Mouse (Mus musculus) forebrain, embryonic 16.5 days (tissue): ENCODE results near the gene Cd209b. TPM values are rescaled to one million over a fixed set of nuclear protein-coding genes. Genes with fewer than 3 reads are reported as not detected.

Experiments
- ATAC-seq: fragments of 200-750 bp; cut with Nextera tagmentation; 2 replicates; pipeline ENCODE4 v1.8.0; 2017; ENCODE audit warnings: mild to moderate bottlenecking, moderate library complexity
- H3K27ac ChIP-seq: fragments of 300-500 bp; sonication (generic); 2 replicates; pipeline ENCODE4 v1.5.1; 2014; ENCODE audit warnings: low read length, control low read depth
- H3K27me3 ChIP-seq: fragments of 300-500 bp; sonication (generic); replicated peaks from 2 replicates; pipeline ENCODE4 v1.6.1; 2014; ENCODE audit warnings: low read length; ENCODE audit not compliant: control insufficient read depth, insufficient read depth
- H3K36me3 ChIP-seq: fragments of 300-500 bp; sonication (generic); 2 replicates; pipeline ENCODE4 v1.6.1; 2014; ENCODE audit not compliant: control insufficient read depth, insufficient read depth
- H3K4me1 ChIP-seq: fragments of 300-500 bp; sonication (generic); replicated peaks from 2 replicates; pipeline ENCODE4 v1.6.1; 2014; ENCODE audit warnings: low read length; ENCODE audit not compliant: control insufficient read depth, insufficient read depth
- H3K4me2 ChIP-seq: fragments of 300-500 bp; sonication (generic); 2 replicates; pipeline ENCODE4 v1.6.1; 2014; ENCODE audit warnings: mild to moderate bottlenecking, low read length, control low read depth
- H3K4me3 ChIP-seq: fragments of 300-500 bp; sonication (generic); replicated peaks from 2 replicates; pipeline ENCODE4 v1.5.1; 2014; ENCODE audit warnings: mild to moderate bottlenecking, low read length, control low read depth
- H3K9ac ChIP-seq: fragments of 300-500 bp; sonication (generic); replicated peaks from 2 replicates; pipeline ENCODE4 v1.6.1; 2014; ENCODE audit warnings: low read depth, low read length, control low read depth
- H3K9me3 ChIP-seq: fragments of 300-500 bp; sonication (generic); 2 replicates; pipeline ENCODE4 v1.6.1; 2016; ENCODE audit warnings: low read length; ENCODE audit not compliant: control insufficient read depth
- WGBS: fragments of 180-500 bp; shearing (Covaris S2); extraction: QIAGEN DNeasy Blood & Tissue Kit; methylation state at CpG from one replicate; pipeline ENCODE4 v1.1.7; 2014; 5-methylcytosine and 5-hydroxymethylcytosine counted together
- polyA plus RNA-seq: library from polyadenylated mRNA; unstranded; fragments of >200 nt; fragmentation: Nextera tagmentation; extraction: Ambion mirVana; gene quantifications from 2 replicates; pipeline ENCODE4 v1.2.1, GENCODE M21; 2015

The Cd209b gene
- not detected in 2 replicates for polyA plus RNA-seq

DNA sequence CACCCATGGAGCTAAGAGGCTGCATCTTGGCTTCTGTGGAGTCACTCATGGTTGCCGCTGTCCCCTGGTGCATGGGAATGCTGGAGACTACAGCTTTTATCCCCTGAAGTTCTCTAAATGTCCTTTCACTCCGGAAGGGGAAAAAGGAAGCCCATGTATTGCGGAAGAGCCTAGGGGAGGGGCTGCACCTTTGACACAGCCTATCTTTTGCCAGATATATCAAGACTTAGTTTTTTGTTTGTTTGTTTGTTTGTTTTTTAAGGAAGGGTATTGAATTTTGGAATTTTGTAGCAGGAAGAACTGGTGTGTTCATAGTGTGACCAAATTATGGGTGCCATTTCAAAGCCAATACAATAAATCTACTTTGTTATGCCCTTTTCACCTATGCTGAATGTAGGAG, at the start of gene Cd209b:
TSS of gene Cd209b (minus strand) at position 101 of the 400 bp plus-strand sequence.
- Histone ChIP-seq H3K4me1 (no peaks in the 10 kb centered on the region), H3K27ac (no peak within 1 kb of the TSS), H3K9ac (no peak within 1 kb of the TSS), H3K4me3 (no peak within 1 kb of the TSS), H3K9me3 (peaks cover 3% of the 10 kb centered on the region), H3K36me3 (no peaks in the 10 kb centered on the region), H3K4me2 (no peak within 1 kb of the TSS), H3K27me3 (no peaks in the 10 kb centered on the region)
- ATAC-seq: no peak
- 95% methylated on average over 3 of the region's 3 CpGs for WGBS

DNA sequence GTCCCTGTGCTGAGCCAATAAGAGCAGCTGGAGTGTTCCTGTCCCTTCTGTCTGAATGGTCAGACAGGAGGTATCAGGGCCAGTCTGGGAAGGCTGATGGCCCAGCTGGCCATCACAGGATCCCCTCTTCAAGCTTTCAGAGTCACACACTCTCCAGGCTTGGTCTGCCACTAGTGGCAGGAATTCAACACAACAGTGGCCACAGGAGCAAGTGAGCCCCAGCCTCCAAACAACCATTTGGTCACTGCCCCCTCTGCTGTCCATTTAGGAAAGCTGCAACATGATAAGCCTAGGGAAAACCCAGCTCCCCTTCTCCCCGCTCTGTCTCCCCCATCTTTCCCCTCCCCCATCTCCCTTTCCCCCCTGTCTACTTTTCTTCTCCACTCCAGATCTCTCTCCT, 29.4 kb upstream of the Cd209b start:
- Histone ChIP-seq H3K36me3 (no peaks in the 10 kb centered on the region), H3K4me1 (no peaks in the 10 kb centered on the region), H3K4me2 (no peak overlapping the region), H3K27me3 (no peaks in the 10 kb centered on the region), H3K9ac (no peak overlapping the region), H3K4me3 (no peak overlapping the region), H3K9me3 (peaks cover 9% of the 10 kb centered on the region), H3K27ac (no peak overlapping the region)
- 67% methylated on average over 1 of the region's 1 CpGs for WGBS
- ATAC-seq: no peak

DNA sequence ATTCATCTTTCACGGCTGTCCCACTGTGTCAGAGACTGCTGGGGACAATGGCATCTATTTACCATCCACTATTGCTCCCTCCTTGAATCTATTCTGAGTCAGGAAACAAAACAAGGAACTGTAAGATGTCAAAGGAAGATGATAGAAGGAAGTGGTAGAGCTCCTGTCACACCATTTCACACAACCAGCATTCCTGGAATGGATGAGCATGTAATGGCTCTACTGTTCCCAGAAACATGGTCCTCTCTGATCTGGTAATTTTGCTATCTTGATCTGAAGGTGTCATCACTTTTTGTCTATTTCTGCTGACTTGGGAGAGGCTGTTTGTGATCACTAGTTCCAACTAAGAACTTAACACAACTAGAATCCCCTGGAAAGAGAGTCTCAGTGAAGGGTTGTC, 28.0 kb upstream of the Cd209b start, which contains the start of gene Cd209c:
TSS of gene Cd209c (minus strand) at position 101 of the 400 bp plus-strand sequence.
- Histone ChIP-seq H3K4me2 (no peak within 1 kb of the TSS), H3K9ac (no peak within 1 kb of the TSS), H3K36me3 (no peaks in the 10 kb centered on the region), H3K4me3 (no peak within 1 kb of the TSS), H3K27ac (no peak within 1 kb of the TSS), H3K9me3 (peaks cover 9% of the 10 kb centered on the region), H3K27me3 (no peaks in the 10 kb centered on the region), H3K4me1 (no peaks in the 10 kb centered on the region)
- WGBS: 75% methylated on average over 1 of the region's 1 CpGs
- ATAC-seq: no peak

DNA sequence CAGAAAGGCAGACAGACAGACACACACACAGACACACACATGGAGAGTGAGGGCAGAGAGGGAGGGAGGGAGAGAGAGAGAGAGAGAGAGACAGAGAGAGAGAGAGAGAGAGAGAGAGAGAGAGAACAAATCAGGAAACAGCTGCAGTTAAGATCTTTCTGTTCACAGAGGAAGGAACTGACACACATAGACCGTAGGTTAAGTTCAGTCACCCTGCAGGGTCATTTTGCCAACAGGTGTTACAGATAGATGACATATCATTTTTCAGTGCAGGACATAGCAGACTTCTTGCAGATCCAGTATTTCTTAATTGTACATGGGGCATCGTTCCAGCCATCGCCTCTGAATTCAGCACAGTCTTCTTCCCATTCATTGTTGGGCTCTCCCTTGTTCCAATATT, 13.4 kb upstream of the Cd209b start:
- H3K4me2 ChIP-seq: no peak overlapping the region
- H3K9me3 ChIP-seq: peaks cover 5% of the 10 kb centered on the region
- no peaks in the 10 kb centered on the region for H3K4me1 ChIP-seq
- H3K36me3 ChIP-seq: no peaks in the 10 kb centered on the region
- no peak overlapping the region for H3K27ac ChIP-seq
- H3K4me3 ChIP-seq: no peak overlapping the region
- 93% methylated on average over 3 of the region's 3 CpGs for WGBS
- H3K27me3 ChIP-seq: no peaks in the 10 kb centered on the region
- no peak for ATAC-seq
- no peak overlapping the region for H3K9ac ChIP-seq

DNA sequence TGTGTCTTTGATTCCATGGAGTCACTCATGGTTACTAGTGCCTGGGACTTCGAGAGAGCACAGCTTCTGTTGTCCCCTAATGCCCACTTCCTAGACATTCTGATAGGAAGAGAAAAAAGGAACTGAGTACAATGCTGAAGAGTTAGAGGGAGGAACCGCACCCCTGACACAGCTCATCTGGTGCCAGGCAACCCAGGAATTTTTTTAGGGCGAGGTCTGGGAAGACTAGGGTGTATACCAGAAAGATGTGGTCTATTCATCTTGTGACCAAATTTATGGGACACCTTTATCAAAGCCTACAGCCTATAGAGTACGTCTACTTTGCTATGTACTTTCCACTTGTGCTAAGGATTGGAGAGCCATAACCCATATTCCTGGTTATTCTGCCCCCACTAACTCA, 48.2 kb downstream of the Cd209b start, which contains the start of gene Cd209d:
TSS of gene Cd209d (minus strand) at position 101 of the 400 bp plus-strand sequence.
- H3K9ac ChIP-seq: no peak within 1 kb of the TSS
- H3K27ac ChIP-seq: no peak within 1 kb of the TSS
- no peaks in the 10 kb centered on the region for H3K4me1 ChIP-seq
- no peaks in the 10 kb centered on the region for H3K36me3 ChIP-seq
- 65% methylated on average over 4 of the region's 4 CpGs for WGBS
- H3K4me2 ChIP-seq: no peak within 1 kb of the TSS
- no peaks in the 10 kb centered on the region for H3K27me3 ChIP-seq
- H3K9me3 ChIP-seq: peaks cover 14% of the 10 kb centered on the region; the same call in 1 of the 2 replicates
- ATAC-seq: no peak
- H3K4me3 ChIP-seq: no peak within 1 kb of the TSS

DNA sequence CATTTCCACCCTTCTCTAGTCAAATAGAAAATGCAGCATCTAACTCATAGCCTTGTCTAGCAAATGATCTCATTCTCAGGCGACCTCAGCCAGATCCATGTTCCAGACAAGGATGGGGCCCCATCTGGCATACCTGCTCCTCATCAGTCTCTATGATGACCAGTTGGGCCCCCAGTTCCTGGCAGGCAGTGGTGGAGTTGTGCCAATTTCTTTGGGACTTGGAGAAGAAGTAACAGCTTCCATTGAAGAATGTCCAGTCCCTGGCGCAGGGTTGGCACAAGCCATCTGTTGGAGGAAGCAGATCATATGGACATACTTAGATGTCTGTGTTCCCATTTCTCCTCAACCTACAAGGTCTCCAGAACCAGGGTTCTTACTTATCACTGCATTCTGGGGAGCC, 50.5 kb downstream of the Cd209b start:
- Histone ChIP-seq H3K4me2 (no peak overlapping the region), H3K9ac (no peak overlapping the region), H3K4me1 (no peaks in the 10 kb centered on the region), H3K36me3 (no peaks in the 10 kb centered on the region), H3K4me3 (no peak overlapping the region), H3K27me3 (no peaks in the 10 kb centered on the region), H3K9me3 (peaks cover 19% of the 10 kb centered on the region; the same call in 1 of the 2 replicates), H3K27ac (no peak overlapping the region)
- ATAC-seq: no peak
- 86% methylated on average over 2 of the region's 2 CpGs for WGBS

Other genes starting within 250 kb of the Cd209b start
- 0.25 and 0.30 TPM in 2 replicates for gene Fcer2a, start 232.7 kb downstream of the Cd209b start, polyA plus RNA-seq
- not detected in 2 replicates for gene Clec4g, start 206.2 kb downstream of the Cd209b start, polyA plus RNA-seq
- not detected in 2 replicates for gene Cd209a, start 177.9 kb downstream of the Cd209b start, polyA plus RNA-seq
- not detected in 2 replicates for gene Cd209e, start 72.5 kb downstream of the Cd209b start, polyA plus RNA-seq
- not detected in 2 replicates for gene Cd209d, start 48.3 kb downstream of the Cd209b start, polyA plus RNA-seq
- 0.31 and 0.77 TPM in 2 replicates for gene Cd209c, start 27.9 kb upstream of the Cd209b start, polyA plus RNA-seq
- 0.25 TPM in 1 of 2 replicates, not detected in the other for gene Cd209f, start 179.0 kb upstream of the Cd209b start, polyA plus RNA-seq
- not detected in 2 replicates for gene Cd209g, start 207.3 kb upstream of the Cd209b start, polyA plus RNA-seq
- 97.4 and 117 TPM in 2 replicates for gene Evi5l, start 239.7 kb upstream of the Cd209b start, polyA plus RNA-seq